Mouse (Mus musculus) cerebellum, adult 9-11 months (tissue): ENCODE data around the gene Fibcd1.

ENCODE experiments used
- DNase-seq: peaks from one replicate; pipeline ENCODE4 v3.0.0; 2022

Gene Fibcd1

GRCm38 (mm10) chr2:31845896-31846691 lies at the start of gene Fibcd1:
Gene Fibcd1 (minus strand): TSS chr2:31846005.
- no peak for DNase-seq

GRCm38 (mm10) chr2:31894221-31894870 lies 48.5 kb upstream of the Fibcd1 start:
- DNase-seq: no peak

- DNase-seq: no peak
Observed at GRCm38 (mm10) chr2:31893110-31893669, 47.4 kb upstream of the Fibcd1 start.

GRCm38 (mm10) chr2:31891219-31891618 lies 45.4 kb upstream of the Fibcd1 start:
- DNase-seq: no peak

GRCm38 (mm10) chr2:31888871-31889270 lies 43.1 kb upstream of the Fibcd1 start:
- DNase-seq: no peak

- no peak for DNase-seq
Observed at GRCm38 (mm10) chr2:31887030-31887429, 41.2 kb upstream of the Fibcd1 start, which contains the start of gene Lamc3. Gene Lamc3 (plus strand): TSS chr2:31887291.

- peak; percentile 23 for DNase-seq
Observed at GRCm38 (mm10) chr2:31884806-31885205, 39.0 kb upstream of the Fibcd1 start.

GRCm38 (mm10) chr2:31883061-31883460 lies 37.3 kb upstream of the Fibcd1 start:
- DNase-seq: no peak

GRCm38 (mm10) chr2:31880868-31881267 lies 35.1 kb upstream of the Fibcd1 start:
- DNase-seq: no peak

GRCm38 (mm10) chr2:31878610-31879009 lies 32.8 kb upstream of the Fibcd1 start:
- DNase-seq: no peak

GRCm38 (mm10) chr2:31876446-31876845 lies 30.6 kb upstream of the Fibcd1 start:
- no peak for DNase-seq

GRCm38 (mm10) chr2:31874290-31874855 lies 28.6 kb upstream of the Fibcd1 start:
- no peak for DNase-seq

- DNase-seq: no peak
Observed at GRCm38 (mm10) chr2:31870683-31871082, 24.9 kb upstream of the Fibcd1 start.

GRCm38 (mm10) chr2:31869692-31870091 lies 23.9 kb upstream of the Fibcd1 start:
- DNase-seq: no peak

- DNase-seq: no peak
Observed at GRCm38 (mm10) chr2:31868538-31869164, 22.8 kb upstream of the Fibcd1 start.

GRCm38 (mm10) chr2:31867773-31868537 lies 22.1 kb upstream of the Fibcd1 start:
- DNase-seq: no peak

- no peak for DNase-seq
Observed at GRCm38 (mm10) chr2:31865794-31866193, 20.0 kb upstream of the Fibcd1 start.

GRCm38 (mm10) chr2:31865322-31865721 lies 19.5 kb upstream of the Fibcd1 start:
- DNase-seq: no peak

- DNase-seq: no peak
Observed at GRCm38 (mm10) chr2:31864891-31865290, 19.1 kb upstream of the Fibcd1 start.

GRCm38 (mm10) chr2:31863766-31864165 lies 18.0 kb upstream of the Fibcd1 start:
- no peak for DNase-seq

- no peak for DNase-seq
Observed at GRCm38 (mm10) chr2:31862919-31863318, 17.1 kb upstream of the Fibcd1 start.

- DNase-seq: no peak
Observed at GRCm38 (mm10) chr2:31858500-31858899, 12.7 kb upstream of the Fibcd1 start.
